Mouse (Mus musculus) lung, adult 18-20 months (tissue): ENCODE measurements at regions not wholly inside any gene's neighbourhood (a gene's known extent, or its start where the extent isn't known, plus 50 kb on each side); places are given as distances from the start of the nearest gene placed in this dataset.

ENCODE experiments used
- DNase-seq, 2 experiments: peaks; one replicate each; pipeline ENCODE4 v3.0.0; 2022; ENCODE audit warnings: mixed read lengths in 2 of 2

DNA sequence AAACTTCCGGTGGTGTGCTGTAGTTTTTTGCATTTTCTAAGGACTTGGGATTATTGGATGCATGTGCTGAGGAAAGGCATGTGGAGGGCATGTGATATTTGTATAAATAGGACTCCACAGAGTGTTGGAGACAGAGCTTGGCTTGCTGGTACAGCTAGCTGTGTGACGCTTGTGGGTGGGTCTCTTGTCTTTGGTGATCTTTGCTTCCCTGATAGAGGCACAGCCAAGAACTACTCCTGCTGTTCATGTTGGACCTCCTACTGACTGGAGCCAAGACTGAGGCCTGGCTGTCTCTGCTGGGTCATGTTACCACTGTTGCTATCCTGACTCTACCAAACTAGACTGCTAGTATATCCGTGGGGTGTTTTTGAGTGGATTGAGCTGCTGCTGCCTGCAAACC lies 103.1 kb upstream of the Syndig1 start:
- no peak for DNase-seq

GRCm38 (mm10) chr2:149737837-149738236 lies 91.2 kb upstream of the Syndig1 start:
- no peak for DNase-seq

DNA sequence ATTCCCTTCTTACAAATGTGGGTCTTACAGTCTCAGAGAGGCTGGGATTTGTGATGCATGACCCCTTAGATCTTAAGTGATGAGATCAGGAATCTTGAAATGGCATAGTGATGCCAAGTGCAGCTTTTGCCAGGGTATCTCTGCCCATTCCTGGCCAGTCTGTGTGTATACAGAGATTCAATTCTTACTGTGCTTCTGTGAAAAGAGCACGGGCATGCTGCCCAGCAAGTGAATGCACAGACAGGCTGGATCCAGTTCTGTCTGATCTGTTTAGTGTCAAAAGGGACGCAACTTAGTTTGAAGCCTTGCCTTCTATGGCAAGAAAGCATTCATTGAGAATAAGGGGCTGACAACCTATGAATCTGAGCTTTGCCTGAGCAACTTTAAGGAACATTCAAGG lies 89.1 kb upstream of the Syndig1 start:
- DNase-seq, result no peak

- DNase-seq, result no peak
Measured at GRCm38 (mm10) chr2:149742661-149743060, 86.3 kb upstream of the Syndig1 start.

- DNase-seq, result no peak
Measured at GRCm38 (mm10) chr2:149748240-149748822, 80.7 kb upstream of the Syndig1 start.

DNA sequence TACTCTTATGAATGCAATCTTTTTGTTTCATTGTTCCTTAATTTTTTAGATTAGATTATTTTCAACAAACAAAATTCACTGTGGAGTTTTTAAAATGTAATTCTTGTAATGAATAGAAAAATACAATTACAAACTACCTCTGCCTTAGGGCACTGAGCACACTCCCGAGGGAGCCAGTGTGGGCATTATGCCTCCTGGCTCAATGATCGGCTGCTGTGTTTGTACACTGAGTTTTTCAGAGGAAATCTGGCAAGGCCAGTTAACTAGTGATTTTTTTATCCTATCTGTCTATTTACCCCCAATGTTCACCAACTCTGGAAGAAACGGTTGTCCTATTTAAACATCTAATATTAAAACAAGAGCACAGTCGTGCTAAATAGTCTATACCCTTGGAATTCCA lies 69.9 kb upstream of the Syndig1 start:
- no peak for DNase-seq

DNA sequence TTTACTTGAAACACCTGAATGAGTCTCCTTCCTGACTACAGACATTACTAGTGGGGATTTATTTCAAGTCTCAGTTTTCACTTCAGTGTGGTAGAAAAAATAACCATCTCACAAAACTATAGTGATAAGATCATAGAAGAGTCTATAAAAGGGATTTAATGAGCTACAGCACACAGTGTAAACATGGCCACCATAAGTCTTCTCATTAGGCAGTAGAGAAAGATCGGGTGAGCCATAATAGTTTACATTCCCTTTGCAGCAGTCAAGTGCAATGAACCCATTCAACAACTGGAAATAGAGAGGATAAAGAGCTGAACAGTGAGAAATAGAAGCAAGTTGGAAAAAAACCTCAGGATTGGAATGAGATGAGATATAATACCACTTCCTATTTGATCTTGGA lies 65.1 kb upstream of the Syndig1 start:
- DNase-seq, result no peak

DNA sequence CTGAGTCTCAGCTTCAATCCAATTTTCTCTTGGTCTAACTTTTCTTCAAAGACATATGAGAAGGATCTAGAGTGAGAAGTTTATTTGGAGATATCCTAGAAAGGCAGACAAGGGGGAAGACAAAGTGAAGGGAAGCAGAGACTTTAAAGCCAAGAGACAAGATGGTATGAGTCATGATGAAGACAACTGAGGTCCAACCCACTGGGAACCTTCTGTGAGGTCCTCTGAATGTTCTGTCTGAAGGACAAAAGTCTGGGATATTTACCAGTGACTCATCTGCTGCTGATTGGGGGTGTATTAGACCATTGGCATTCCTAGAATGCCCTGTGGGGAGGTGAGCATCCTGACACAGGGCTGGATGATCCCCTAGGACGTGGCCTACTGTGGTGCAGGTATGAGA lies 61.0 kb upstream of the Syndig1 start:
- no peak for DNase-seq

DNA sequence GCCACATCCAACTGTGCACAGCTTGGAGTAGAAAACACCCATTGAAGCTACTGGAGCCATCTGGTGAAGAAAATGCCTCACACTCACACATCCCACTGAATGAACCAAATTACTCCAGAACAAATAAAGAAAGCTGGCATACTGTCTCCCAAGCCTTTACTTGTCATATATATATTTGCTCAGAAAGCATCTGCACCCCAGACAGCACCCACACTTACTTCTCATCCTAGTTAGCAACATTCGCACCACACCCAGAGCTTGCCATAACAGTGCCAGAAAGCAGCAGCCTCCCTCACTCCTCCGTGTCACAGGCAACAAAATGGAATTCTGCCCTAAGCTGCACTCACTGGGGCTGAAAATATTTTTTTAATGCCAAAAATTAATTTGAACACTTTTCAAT lies 60.5 kb upstream of the Syndig1 start:
- DNase-seq, result no peak

DNA sequence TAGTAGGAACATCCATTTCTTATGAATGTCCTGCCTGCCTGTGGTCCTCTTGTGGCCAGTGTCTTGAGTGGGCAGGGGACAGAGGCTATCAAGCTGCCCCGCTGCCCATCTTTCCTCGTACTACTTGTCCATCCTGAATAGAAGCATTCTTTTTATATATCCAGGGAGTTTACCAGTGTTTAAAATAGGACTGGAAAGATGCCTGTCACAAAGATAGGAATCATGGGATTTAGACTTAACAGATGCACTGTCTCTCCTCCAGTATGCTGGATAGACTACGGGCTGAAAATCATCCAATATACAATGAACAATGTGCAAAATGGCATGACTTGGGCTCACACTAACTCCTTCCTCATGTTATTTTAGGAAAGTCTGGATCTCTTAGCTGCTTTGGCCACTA lies 51.7 kb upstream of the Syndig1 start:
- no peak for DNase-seq
